Mouse (Mus musculus): ENCODE data around the gene Cecr2. TPM values are rescaled to one million over a fixed set of nuclear protein-coding genes. Genes with fewer than 3 reads are reported as not detected.

The Cecr2 gene
- polyA plus RNA-seq, 1 experiment from 2014 or later, result 5.2 TPM

- Histone ChIP-seq H3K27me3 (ENCODE audit: control insufficient read depth, insufficient read depth, low read length) (no peaks in the 10 kb centered on the region), H3K36me3 (ENCODE audit: control insufficient read depth, insufficient read depth, low read length) (no peaks in the 10 kb centered on the region), H3K4me2 (ENCODE audit: low read length) (no peak overlapping the region), H3K9me3 (ENCODE audit: control insufficient read depth, low read length) (no peaks in the 10 kb centered on the region), H3K4me3 (replicated peaks; ENCODE audit: low read depth, low read length) (no peak overlapping the region), H3K9ac (replicated peaks; ENCODE audit: low read length) (no peak overlapping the region), H3K4me1 (ENCODE audit: control insufficient read depth, insufficient read depth, low read length) (no peaks in the 10 kb centered on the region), H3K27ac (replicated peaks; ENCODE audit: low read depth, low read length) (no peak overlapping the region)
- no peak for ATAC-seq (ENCODE audit: low FRiP score, low TSS enrichment)
- DNase-seq, result no peak
- WGBS, result 97% methylated on average over 3 of the region's 3 CpGs
These were observed 18.6 kb downstream of the Cecr2 start for GRCm38 (mm10) chr6:120684750-120685149.

- H3K36me3 ChIP-seq (ENCODE audit: control insufficient read depth, insufficient read depth, low read length), result no peaks in the 10 kb centered on the region
- no peak overlapping the region for H3K27ac ChIP-seq (replicated peaks; ENCODE audit: low read depth, low read length)
- no peak overlapping the region for H3K9ac ChIP-seq (replicated peaks; ENCODE audit: low read length)
- no peaks in the 10 kb centered on the region for H3K9me3 ChIP-seq (ENCODE audit: control insufficient read depth, low read length)
- no peak overlapping the region for H3K4me2 ChIP-seq (ENCODE audit: low read length)
- no peak for DNase-seq
- H3K4me3 ChIP-seq (replicated peaks; ENCODE audit: low read depth, low read length), result no peak overlapping the region
- no peaks in the 10 kb centered on the region for H3K4me1 ChIP-seq (ENCODE audit: control insufficient read depth, insufficient read depth, low read length)
- WGBS, result 93% methylated on average over 5 of the region's 5 CpGs
- no peaks in the 10 kb centered on the region for H3K27me3 ChIP-seq (ENCODE audit: control insufficient read depth, insufficient read depth, low read length)
- ATAC-seq (ENCODE audit: low FRiP score, low TSS enrichment), result no peak
These were observed 20.9 kb downstream of the Cecr2 start for GRCm38 (mm10) chr6:120686872-120687650.

GRCm38 (mm10) chr6:120700221-120700620, 34.1 kb downstream of the Cecr2 start:
- H3K9ac ChIP-seq (replicated peaks; ENCODE audit: low read length), result no peak overlapping the region
- no peaks in the 10 kb centered on the region for H3K36me3 ChIP-seq (ENCODE audit: control insufficient read depth, insufficient read depth, low read length)
- no peaks in the 10 kb centered on the region for H3K27me3 ChIP-seq (ENCODE audit: control insufficient read depth, insufficient read depth, low read length)
- WGBS, result 8% methylated on average over 4 of the region's 4 CpGs
- H3K9me3 ChIP-seq (ENCODE audit: control insufficient read depth, low read length), result no peaks in the 10 kb centered on the region
- H3K4me1 ChIP-seq (ENCODE audit: control insufficient read depth, insufficient read depth, low read length), result no peaks in the 10 kb centered on the region
- peak; percentile 42 for DNase-seq
- H3K4me2 ChIP-seq (ENCODE audit: low read length), result no peak overlapping the region
- ATAC-seq (ENCODE audit: low FRiP score, low TSS enrichment), result no peak
- H3K27ac ChIP-seq (replicated peaks; ENCODE audit: low read depth, low read length), result no peak overlapping the region
- no peak overlapping the region for H3K4me3 ChIP-seq (replicated peaks; ENCODE audit: low read depth, low read length)

- ATAC-seq (ENCODE audit: low FRiP score, low TSS enrichment), result no peak
- Histone ChIP-seq H3K9me3 (ENCODE audit: control insufficient read depth, low read length) (no peaks in the 10 kb centered on the region), H3K36me3 (ENCODE audit: control insufficient read depth, insufficient read depth, low read length) (no peaks in the 10 kb centered on the region), H3K4me1 (ENCODE audit: control insufficient read depth, insufficient read depth, low read length) (no peaks in the 10 kb centered on the region), H3K27ac (replicated peaks; ENCODE audit: low read depth, low read length) (no peak overlapping the region), H3K4me3 (replicated peaks; ENCODE audit: low read depth, low read length) (no peak overlapping the region), H3K27me3 (ENCODE audit: control insufficient read depth, insufficient read depth, low read length) (no peaks in the 10 kb centered on the region), H3K4me2 (ENCODE audit: low read length) (no peak overlapping the region), H3K9ac (replicated peaks; ENCODE audit: low read length) (no peak overlapping the region)
- no peak for DNase-seq
These were observed 38.2 kb downstream of the Cecr2 start for GRCm38 (mm10) chr6:120704376-120704775.

- no peaks in the 10 kb centered on the region for H3K36me3 ChIP-seq (ENCODE audit: control insufficient read depth, insufficient read depth, low read length)
- no peak overlapping the region for H3K9ac ChIP-seq (replicated peaks; ENCODE audit: low read length)
- H3K27me3 ChIP-seq (ENCODE audit: control insufficient read depth, insufficient read depth, low read length), result no peaks in the 10 kb centered on the region
- H3K4me3 ChIP-seq (replicated peaks; ENCODE audit: low read depth, low read length), result no peak overlapping the region
- no peak overlapping the region for H3K4me2 ChIP-seq (ENCODE audit: low read length)
- H3K27ac ChIP-seq (replicated peaks; ENCODE audit: low read depth, low read length), result no peak overlapping the region
- ATAC-seq (ENCODE audit: low FRiP score, low TSS enrichment) (no peak), DNase-seq (no peak)
- no peaks in the 10 kb centered on the region for H3K9me3 ChIP-seq (ENCODE audit: control insufficient read depth, low read length)
- H3K4me1 ChIP-seq (ENCODE audit: control insufficient read depth, insufficient read depth, low read length), result no peaks in the 10 kb centered on the region
- 63% methylated on average over 1 of the region's 1 CpGs for WGBS
These were observed 42.6 kb downstream of the Cecr2 start for GRCm38 (mm10) chr6:120708759-120709158.

GRCm38 (mm10) chr6:120714806-120715205, 48.6 kb downstream of the Cecr2 start:
- 59% methylated on average over 3 of the region's 3 CpGs for WGBS
- Histone ChIP-seq H3K27ac (replicated peaks; ENCODE audit: low read depth, low read length) (no peak overlapping the region), H3K4me3 (replicated peaks; ENCODE audit: low read depth, low read length) (no peak overlapping the region), H3K36me3 (ENCODE audit: control insufficient read depth, insufficient read depth, low read length) (no peaks in the 10 kb centered on the region), H3K4me1 (ENCODE audit: control insufficient read depth, insufficient read depth, low read length) (peaks cover 14% of the 10 kb centered on the region), H3K9ac (replicated peaks; ENCODE audit: low read length) (no peak overlapping the region), H3K27me3 (ENCODE audit: control insufficient read depth, insufficient read depth, low read length) (no peaks in the 10 kb centered on the region), H3K4me2 (ENCODE audit: low read length) (no peak overlapping the region), H3K9me3 (ENCODE audit: control insufficient read depth, low read length) (no peaks in the 10 kb centered on the region)
- ATAC-seq (ENCODE audit: low FRiP score, low TSS enrichment), result no peak
- peak; percentile 22 for DNase-seq

- DNase-seq, result peak; percentile 9
- H3K4me3 ChIP-seq (replicated peaks; ENCODE audit: low read depth, low read length), result no peak overlapping the region
- no peaks in the 10 kb centered on the region for H3K9me3 ChIP-seq (ENCODE audit: control insufficient read depth, low read length)
- no peak overlapping the region for H3K4me2 ChIP-seq (ENCODE audit: low read length)
- H3K27me3 ChIP-seq (ENCODE audit: control insufficient read depth, insufficient read depth, low read length), result no peaks in the 10 kb centered on the region
- H3K27ac ChIP-seq (replicated peaks; ENCODE audit: low read depth, low read length), result no peak overlapping the region
- no peaks in the 10 kb centered on the region for H3K36me3 ChIP-seq (ENCODE audit: control insufficient read depth, insufficient read depth, low read length)
- peaks cover 14% of the 10 kb centered on the region for H3K4me1 ChIP-seq (ENCODE audit: control insufficient read depth, insufficient read depth, low read length)
- ATAC-seq (ENCODE audit: low FRiP score, low TSS enrichment), result no peak
- no peak overlapping the region for H3K9ac ChIP-seq (replicated peaks; ENCODE audit: low read length)
- WGBS, result 51% methylated on average over 5 of the region's 5 CpGs
These were observed 49.1 kb downstream of the Cecr2 start for GRCm38 (mm10) chr6:120715227-120715626.

GRCm38 (mm10) chr6:120715851-120716250, 49.7 kb downstream of the Cecr2 start:
- Histone ChIP-seq H3K27me3 (ENCODE audit: control insufficient read depth, insufficient read depth, low read length) (no peaks in the 10 kb centered on the region), H3K27ac (replicated peaks; ENCODE audit: low read depth, low read length) (0 out of 2 replicates have a peak overlapping the region, but pooled peaks have one; percentile 49), H3K9ac (replicated peaks; ENCODE audit: low read length) (no peak overlapping the region), H3K36me3 (ENCODE audit: control insufficient read depth, insufficient read depth, low read length) (no peaks in the 10 kb centered on the region), H3K4me3 (replicated peaks; ENCODE audit: low read depth, low read length) (no peak overlapping the region), H3K4me1 (ENCODE audit: control insufficient read depth, insufficient read depth, low read length) (peaks cover 14% of the 10 kb centered on the region), H3K4me2 (ENCODE audit: low read length) (no peak overlapping the region), H3K9me3 (ENCODE audit: control insufficient read depth, low read length) (no peaks in the 10 kb centered on the region)
- DNase-seq, result peak; percentile 58
- ATAC-seq (ENCODE audit: low FRiP score, low TSS enrichment), result peak; percentile 62; the same call in 1 of the 2 replicates

GRCm38 (mm10) chr6:120716531-120716984, 50.4 kb downstream of the Cecr2 start:
- 0% methylated on average over 4 of the region's 4 CpGs for WGBS
- Histone ChIP-seq H3K4me1 (ENCODE audit: control insufficient read depth, insufficient read depth, low read length) (peaks cover 14% of the 10 kb centered on the region), H3K4me3 (replicated peaks; ENCODE audit: low read depth, low read length) (no peak overlapping the region), H3K9ac (replicated peaks; ENCODE audit: low read length) (0 out of 2 replicates have a peak overlapping the region, but pooled peaks have one; percentile 1), H3K9me3 (ENCODE audit: control insufficient read depth, low read length) (no peaks in the 10 kb centered on the region), H3K36me3 (ENCODE audit: control insufficient read depth, insufficient read depth, low read length) (no peaks in the 10 kb centered on the region), H3K4me2 (ENCODE audit: low read length) (peak overlapping the region; percentile 12), H3K27me3 (ENCODE audit: control insufficient read depth, insufficient read depth, low read length) (no peaks in the 10 kb centered on the region), H3K27ac (replicated peaks; ENCODE audit: low read depth, low read length) (0 out of 2 replicates have a peak overlapping the region, but pooled peaks have one; percentile 14)
- ATAC-seq (ENCODE audit: low FRiP score, low TSS enrichment) (no peak; the same call in 1 of the 2 replicates), DNase-seq (peak; percentile 53)

All from midbrain, embryonic 14.5 days (tissue).